Mouse (Mus musculus): Measurements from ENCODE around the gene Dctd.

The Dctd gene

DNA sequence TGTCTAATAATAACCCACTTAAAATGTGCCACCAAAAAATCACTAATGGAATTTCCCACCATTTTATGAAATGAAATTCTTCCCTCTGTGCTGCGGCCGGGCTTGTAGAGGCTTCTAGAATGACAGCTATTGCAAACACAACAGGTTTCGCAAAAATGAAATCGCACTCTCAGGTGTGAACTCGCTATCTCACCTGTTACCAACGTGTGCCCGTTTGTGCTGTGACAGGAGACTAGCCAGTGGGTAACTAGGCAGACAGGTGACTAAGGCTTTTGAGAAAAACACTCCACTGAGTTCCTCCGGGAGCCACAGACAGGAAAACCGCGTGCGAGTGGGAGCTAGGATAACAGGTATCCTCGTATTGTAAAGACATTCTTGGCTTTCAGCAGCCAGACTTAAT lies at the start of gene Dctd:
Dctd (plus strand) TSS at position 301 of the 400 bp plus-strand sequence.
- no peak for ATAC-seq (ENCODE audit: low TSS enrichment)

GRCm38 (mm10) chr8:48053611-48054010 lies 45.3 kb upstream of the Dctd start:
- no peak for ATAC-seq (ENCODE audit: low TSS enrichment)

- ATAC-seq (ENCODE audit: low TSS enrichment) = no peak
Observed at GRCm38 (mm10) chr8:48063526-48064072, 35.3 kb upstream of the Dctd start.

DNA sequence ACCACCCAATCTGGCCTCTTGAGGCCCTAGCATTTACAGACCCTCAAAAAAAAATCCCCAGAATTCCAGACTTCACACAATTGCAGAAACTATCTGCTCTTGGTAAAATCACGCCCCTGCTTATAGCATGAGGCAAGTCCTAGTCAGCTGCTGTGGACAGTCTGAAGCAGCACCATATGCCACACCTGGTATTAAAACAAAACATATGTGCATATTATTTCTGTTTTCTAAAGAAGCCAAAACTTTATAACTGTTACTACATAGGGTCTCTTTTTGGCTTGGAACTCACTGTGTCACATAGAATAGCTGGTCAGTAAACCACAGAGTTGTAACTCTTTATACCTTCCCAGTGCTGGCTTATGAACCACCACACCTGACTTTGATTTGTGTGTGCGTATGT lies 24.7 kb upstream of the Dctd start:
- no peak for ATAC-seq (ENCODE audit: low TSS enrichment)

DNA sequence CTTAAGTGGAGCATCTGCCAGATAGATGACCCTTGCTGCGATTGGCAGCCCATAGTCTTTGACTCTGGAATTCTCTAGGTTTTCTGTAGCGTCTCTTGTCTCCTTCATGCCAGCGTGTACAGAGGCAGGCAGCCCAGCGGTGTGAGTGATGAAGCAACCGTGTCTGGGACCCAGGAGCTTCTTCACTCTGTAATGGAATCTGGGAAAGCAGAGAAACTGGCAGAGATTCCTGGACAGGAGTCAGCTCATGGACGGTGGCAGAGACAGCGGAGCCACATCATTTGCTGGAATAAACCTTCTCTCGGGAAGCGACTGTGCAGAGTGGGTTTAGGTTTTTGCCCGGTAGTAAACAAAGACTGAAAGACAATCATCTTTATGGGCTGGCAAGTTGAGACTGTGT lies 16.5 kb upstream of the Dctd start:
- ATAC-seq (ENCODE audit: low TSS enrichment) = peak; percentile 59; the same call in 1 of the 2 replicates

GRCm38 (mm10) chr8:48090661-48091060 lies 8.2 kb upstream of the Dctd start:
- ATAC-seq (ENCODE audit: low TSS enrichment) = no peak

- no peak for ATAC-seq (ENCODE audit: low TSS enrichment)
Observed at GRCm38 (mm10) chr8:48095378-48095777, 3.5 kb upstream of the Dctd start.

DNA sequence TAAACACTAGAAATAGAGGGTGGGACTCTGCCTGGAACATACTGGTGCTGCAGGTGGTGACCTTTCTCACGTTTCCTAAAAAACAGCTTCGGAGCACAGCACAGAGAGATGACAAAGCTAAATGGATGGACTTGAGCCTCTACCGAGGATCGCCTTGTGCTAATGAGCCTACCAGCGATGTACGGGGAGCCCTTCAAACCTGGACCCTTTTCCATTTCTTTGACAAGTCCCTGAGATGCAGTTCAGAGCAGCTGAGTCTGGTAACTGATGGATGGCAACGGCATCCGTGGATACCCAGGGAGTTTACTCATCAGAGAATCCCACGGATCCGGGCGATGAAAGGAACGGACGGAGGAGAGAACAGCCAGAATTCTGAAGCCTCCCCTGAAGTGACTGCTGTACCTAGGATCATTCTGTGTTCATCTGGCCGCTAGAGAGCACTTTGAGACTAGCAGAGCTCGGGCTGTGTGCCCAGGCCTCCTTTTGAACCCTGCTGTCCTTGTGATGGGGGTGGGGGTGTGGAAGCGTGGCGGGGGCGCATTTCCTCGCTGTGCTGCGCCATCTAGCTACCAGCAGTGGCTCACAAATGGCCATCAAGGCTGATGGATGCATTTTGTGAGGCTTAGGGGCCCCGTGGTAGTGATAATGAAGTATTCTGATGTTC lies 1.6 kb upstream of the Dctd start:
- peak; percentile 96 for ATAC-seq (ENCODE audit: low TSS enrichment)

GRCm38 (mm10) chr8:48098081-48098639 lies 732 bp upstream of the Dctd start:
- peak; percentile 35; the same call in 1 of the 2 replicates for ATAC-seq (ENCODE audit: low TSS enrichment)

DNA sequence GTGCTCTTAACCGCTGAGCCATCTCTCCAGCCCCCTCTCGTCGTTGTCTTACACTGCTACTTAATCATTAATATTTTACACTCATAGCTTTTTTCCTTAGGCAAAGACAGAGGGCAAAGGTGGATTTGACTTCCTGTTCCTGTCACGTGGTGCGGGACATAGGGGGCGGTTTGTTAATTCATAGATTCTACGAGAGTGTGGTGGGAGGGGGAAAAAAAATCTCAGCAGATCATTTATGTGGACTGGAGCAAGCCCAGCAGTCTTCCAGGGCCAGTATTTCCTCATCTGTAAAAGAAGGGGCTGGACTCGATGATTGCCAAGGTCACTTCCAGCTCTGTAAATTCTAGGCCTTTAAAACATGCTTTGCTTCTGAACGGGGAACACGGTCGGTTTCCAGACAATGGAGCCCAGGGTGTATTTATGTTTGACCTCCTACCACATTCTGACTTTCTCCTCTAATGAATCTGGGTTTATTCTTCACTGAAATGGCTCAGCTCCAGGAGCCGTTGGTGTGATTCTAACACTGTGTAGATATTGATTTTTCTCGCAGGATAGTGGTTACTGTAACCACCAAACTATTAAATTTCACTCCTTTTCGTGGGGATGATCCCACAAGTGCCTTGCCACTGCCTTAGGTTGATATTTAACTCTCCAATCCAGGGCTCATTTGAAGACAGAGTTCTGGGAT lies 1.4 kb downstream of the Dctd start:
- no peak for ATAC-seq (ENCODE audit: low TSS enrichment)

DNA sequence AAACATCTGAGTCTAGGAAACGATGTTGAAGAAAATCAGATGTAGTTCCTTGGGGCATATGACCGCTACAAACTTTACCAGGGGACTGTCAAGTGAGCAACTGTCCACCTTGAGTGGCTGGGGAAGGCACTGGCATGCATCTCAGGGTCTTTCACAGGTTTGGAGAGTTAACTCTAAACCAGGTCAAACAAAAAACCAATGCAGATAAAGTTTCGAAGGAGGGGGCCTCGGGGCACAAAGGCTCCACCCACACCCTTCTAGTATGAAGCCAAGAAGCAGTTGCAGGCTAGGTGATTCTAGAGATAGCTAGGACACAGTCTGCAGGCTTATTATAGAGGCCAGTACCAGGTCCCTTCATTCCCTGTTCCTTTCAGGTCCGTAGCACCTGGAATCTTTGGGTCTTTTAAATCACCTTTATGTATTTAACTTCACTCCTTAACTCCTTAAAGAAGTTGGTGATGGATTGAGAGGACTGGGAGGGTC lies 10.5 kb downstream of the Dctd start:
- ATAC-seq (ENCODE audit: low TSS enrichment) = no peak

GRCm38 (mm10) chr8:48109856-48110780 lies 11.2 kb downstream of the Dctd start:
- peak; percentile 95 for ATAC-seq (ENCODE audit: low TSS enrichment)

DNA sequence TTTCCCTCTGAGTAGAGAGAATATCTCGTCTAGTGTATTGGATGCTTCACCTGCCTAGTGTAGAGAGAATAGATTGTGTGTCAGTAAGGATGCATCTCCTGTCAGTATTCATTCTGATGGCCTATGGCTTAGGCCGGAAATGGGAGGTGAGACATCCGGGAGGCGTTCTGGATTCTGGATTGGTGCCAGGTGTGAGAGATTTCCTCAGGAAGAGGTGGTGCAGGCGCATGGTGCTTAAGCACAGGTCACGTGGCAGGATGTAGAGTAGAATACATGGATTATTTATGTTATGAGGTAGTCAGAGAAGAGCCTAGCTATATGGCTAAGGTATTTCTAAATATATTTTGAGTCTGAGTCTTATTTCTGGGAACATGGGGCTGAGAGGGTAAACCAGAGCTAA lies 15.7 kb downstream of the Dctd start:
- no peak for ATAC-seq (ENCODE audit: low TSS enrichment)

DNA sequence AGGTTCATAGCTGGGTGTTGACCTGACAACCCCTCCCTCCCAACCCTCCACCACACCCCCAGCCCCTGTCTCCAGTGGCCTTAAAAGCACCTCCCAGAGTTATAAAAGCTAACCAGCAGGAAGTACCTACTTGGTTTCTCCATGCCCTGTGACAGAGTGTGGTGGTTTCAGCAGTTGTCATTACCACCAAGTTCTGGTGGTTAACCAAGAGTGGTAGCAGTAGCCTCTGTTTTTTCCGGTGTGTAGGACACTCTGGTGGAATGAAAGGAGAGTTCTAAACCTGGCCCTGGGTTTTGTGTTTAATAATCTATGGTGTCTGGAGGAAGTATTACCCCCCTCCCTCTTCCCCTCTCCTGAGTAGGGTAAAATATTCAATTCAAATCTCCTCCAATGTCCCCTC lies 24.1 kb downstream of the Dctd start:
- ATAC-seq (ENCODE audit: low TSS enrichment) = no peak

GRCm38 (mm10) chr8:48124857-48125256 lies 26.0 kb downstream of the Dctd start:
- no peak for ATAC-seq (ENCODE audit: low TSS enrichment)

- ATAC-seq (ENCODE audit: low TSS enrichment) = no peak
Observed at GRCm38 (mm10) chr8:48126954-48127353, 28.1 kb downstream of the Dctd start.

- no peak for ATAC-seq (ENCODE audit: low TSS enrichment)
Observed at GRCm38 (mm10) chr8:48130266-48130665, 31.4 kb downstream of the Dctd start.

GRCm38 (mm10) chr8:48133321-48133720 lies 34.4 kb downstream of the Dctd start:
- no peak for ATAC-seq (ENCODE audit: low TSS enrichment)

DNA sequence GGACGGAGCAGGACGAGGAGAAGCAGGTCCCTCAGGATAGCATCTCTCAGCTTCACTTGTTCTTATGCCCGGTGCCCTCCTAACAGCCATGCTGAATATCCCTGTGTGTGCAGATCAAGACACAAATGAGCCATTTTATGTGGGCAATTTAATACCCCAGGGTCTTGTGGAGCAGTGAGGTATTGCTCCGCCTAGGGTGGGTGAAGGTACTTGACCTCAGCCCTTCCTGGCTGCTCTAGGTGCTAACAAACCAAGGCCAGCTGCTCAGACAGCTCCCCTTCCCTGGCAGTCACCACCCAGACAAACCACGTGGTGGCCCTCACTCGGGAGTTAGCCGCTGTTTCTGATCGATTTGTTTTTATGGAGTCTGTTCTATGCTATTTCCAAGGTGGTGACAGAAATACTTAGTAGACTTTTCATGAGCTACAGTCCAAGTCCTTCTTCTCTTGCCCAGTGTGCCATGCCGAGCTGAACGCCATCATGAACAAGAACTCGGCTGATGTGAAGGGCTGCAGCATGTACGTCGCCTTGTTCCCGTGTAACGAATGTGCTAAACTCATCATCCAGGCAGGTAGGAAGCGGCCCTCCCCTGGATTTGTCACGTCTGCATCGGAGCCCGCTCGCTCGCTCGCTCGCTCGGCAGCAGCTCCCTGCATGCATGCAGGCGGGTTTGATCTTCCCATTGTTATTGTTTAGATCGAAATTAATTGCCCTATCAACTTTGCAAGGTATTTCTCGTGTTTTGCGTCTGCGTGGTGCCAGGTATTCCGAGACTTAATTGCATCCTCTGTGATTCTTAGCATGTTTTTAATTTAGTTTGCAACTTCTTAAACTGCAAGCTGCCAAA lies 38.1 kb downstream of the Dctd start:
- ATAC-seq (ENCODE audit: low TSS enrichment) = peak; percentile 60

- ATAC-seq (ENCODE audit: low TSS enrichment) = no peak
Observed at GRCm38 (mm10) chr8:48137651-48137937, 38.7 kb downstream of the Dctd start.

DNA sequence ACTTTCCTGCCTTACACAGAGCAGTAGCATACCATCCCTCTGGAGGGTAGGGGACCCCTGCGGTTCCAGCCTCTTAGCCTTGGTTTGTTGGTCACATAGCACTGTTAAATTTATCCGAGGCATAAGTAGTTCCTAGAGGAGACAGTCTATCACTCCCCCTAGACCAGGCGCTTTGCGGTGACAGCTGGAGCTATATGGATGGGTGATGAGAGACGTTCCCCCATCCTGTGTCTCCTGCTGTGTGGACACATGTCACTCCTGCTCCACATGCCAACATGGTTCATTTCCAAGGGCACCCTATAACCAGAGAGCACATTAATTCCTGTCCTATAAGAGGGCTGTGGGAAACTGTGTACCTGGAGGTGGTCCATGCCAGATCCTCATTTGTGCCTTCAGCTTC lies 42.1 kb downstream of the Dctd start:
- ATAC-seq (ENCODE audit: low TSS enrichment) = no peak
